Mouse (Mus musculus) cerebellum, postnatal 10 days (tissue): ENCODE results near the gene Mapkap1.

Source experiments
- DNase-seq, 2 experiments: peaks; one replicate each; pipeline ENCODE4 v3.0.0; 2021; ENCODE audit warnings: mixed read lengths in 2 of 2

Mapkap1 gene

GRCm38 (mm10) chr2:34406601-34407464 is at the start of gene Mapkap1:
Gene Mapkap1 (plus strand): TSS chr2:34406771.
- DNase-seq: peak; percentile 98 to 99

GRCm38 (mm10) chr2:34363678-34364077 is 42.9 kb upstream of the Mapkap1 start:
- no peak for DNase-seq

- no peak for DNase-seq
These were observed 39.5 kb upstream of the Mapkap1 start for GRCm38 (mm10) chr2:34367024-34367423.

- DNase-seq: no peak
These were observed 38.2 kb upstream of the Mapkap1 start for GRCm38 (mm10) chr2:34368396-34368795.

- DNase-seq: peak; percentile 23 to 34
These were observed 36.2 kb upstream of the Mapkap1 start for GRCm38 (mm10) chr2:34370349-34370724.

- peak; percentile 66 to 68 for DNase-seq
These were observed 35.7 kb upstream of the Mapkap1 start for GRCm38 (mm10) chr2:34370725-34371440.

GRCm38 (mm10) chr2:34371441-34372304 is 34.9 kb upstream of the Mapkap1 start:
- peak; percentile 74 to 76 for DNase-seq

- DNase-seq: peak; percentile 99
These were observed 34.0 kb upstream of the Mapkap1 start, which contains the start of gene Pbx3 for GRCm38 (mm10) chr2:34372305-34373301. Gene Pbx3 (minus strand): TSS chr2:34373142.

- no peak for DNase-seq
These were observed 32.7 kb upstream of the Mapkap1 start for GRCm38 (mm10) chr2:34373886-34374285.

- DNase-seq: no peak
These were observed 32.2 kb upstream of the Mapkap1 start for GRCm38 (mm10) chr2:34374349-34374748.

- DNase-seq: no peak
These were observed 27.6 kb upstream of the Mapkap1 start for GRCm38 (mm10) chr2:34378930-34379329.

GRCm38 (mm10) chr2:34399535-34399934 is 7.0 kb upstream of the Mapkap1 start:
- no peak for DNase-seq

- peak in 1 of 2 experiments; percentile 10 for DNase-seq
These were observed 1.0 kb downstream of the Mapkap1 start for GRCm38 (mm10) chr2:34407596-34407995.

- no peak for DNase-seq
These were observed 1.8 kb downstream of the Mapkap1 start for GRCm38 (mm10) chr2:34408341-34408740.

- peak in 1 of 2 experiments; percentile 10 for DNase-seq
These were observed 3.3 kb downstream of the Mapkap1 start for GRCm38 (mm10) chr2:34409741-34410340.

- DNase-seq: no peak
These were observed 13.7 kb downstream of the Mapkap1 start for GRCm38 (mm10) chr2:34420256-34420655.

- no peak for DNase-seq
These were observed 17.6 kb downstream of the Mapkap1 start for GRCm38 (mm10) chr2:34424186-34424585.

- DNase-seq: no peak
These were observed 19.1 kb downstream of the Mapkap1 start for GRCm38 (mm10) chr2:34425573-34426223.

GRCm38 (mm10) chr2:34430663-34431062 is 24.1 kb downstream of the Mapkap1 start:
- DNase-seq: no peak

GRCm38 (mm10) chr2:34431701-34432372 is 25.3 kb downstream of the Mapkap1 start:
- no peak for DNase-seq
